23 mouse cellular contexts compared by ENCODE assay signal in genomic region chr8:115307412-115307811, GRCm38 (mm10).
DNase-seq lines count a peak whose midpoint lies in the region; ATAC-seq lines count a peak whose summit lies in the region.
"Had no signal": no experiment of that assay in that cellular context is flagged by ENCODE, and none has a peak within 500 bp of the region (broad histone marks: within the 10 kb centered on the region; RNA-seq: fewer than 3 reads in every experiment).

No protein-coding gene starts in this region.

- H3K27ac ChIP-seq in heart, embryonic 13.5 days (replicated peaks) = peak overlapping the region; percentile 39
- no peak overlapping the region for H3K27ac ChIP-seq in liver, embryonic 12.5 days
- peak overlapping the region; percentile 35; the same call in 1 of the 2 replicates for H3K27ac ChIP-seq in embryonic facial prominence, embryonic 10.5 days (replicated peaks)
- H3K27ac ChIP-seq in macrophage = peak overlapping the region; percentile 15; the same call in 1 of the 2 replicates
- H3K27ac ChIP-seq: embryonic facial prominence, embryonic 12.5 days; forebrain, embryonic 13.5 days; hindbrain, embryonic 14.5 days; liver, embryonic 15.5 days had no signal

- H3K9me3 ChIP-seq in heart, embryonic 13.5 days = no peaks in the 10 kb centered on the region
- no peaks in the 10 kb centered on the region for H3K9me3 ChIP-seq in liver, embryonic 12.5 days (replicated peaks)
- H3K9me3 ChIP-seq in embryonic facial prominence, embryonic 10.5 days = no peaks in the 10 kb centered on the region
- H3K9me3 ChIP-seq: embryonic facial prominence, embryonic 12.5 days; forebrain, embryonic 13.5 days; liver, embryonic 15.5 days had no signal

- 36% methylated on average over 4 of the region's 4 CpGs for WGBS in heart, embryonic 13.5 days
- WGBS in liver, embryonic 12.5 days (ENCODE audit: insufficient replicate concordance) = 12% methylated on average over 4 of the region's 4 CpGs
- WGBS in embryonic facial prominence, embryonic 10.5 days = 47% methylated on average over 4 of the region's 4 CpGs
- WGBS in macrophage (ENCODE audit: missing documents) = 5% methylated on average over 4 of the region's 4 CpGs

- H3K4me3 ChIP-seq in heart, embryonic 13.5 days = no peak overlapping the region
- no peak overlapping the region for H3K4me3 ChIP-seq in liver, embryonic 12.5 days
- no peak overlapping the region for H3K4me3 ChIP-seq in embryonic facial prominence, embryonic 10.5 days
- no peak overlapping the region for H3K4me3 ChIP-seq in macrophage (ENCODE audit: inconsistent target)
- H3K4me3 ChIP-seq: embryonic facial prominence, embryonic 12.5 days; erythroblast, embryonic 14.5 days; forebrain, embryonic 13.5 days; liver, embryonic 15.5 days had no signal

- no peak for DNase-seq in heart, adult 8-10 months (ENCODE audit: low spot score)
- DNase-seq in liver = peak; percentile 25
- no peak for DNase-seq in embryonic facial prominence, embryonic 10.5 days (ENCODE audit: low spot score)
- no peak for DNase-seq in right cerebral cortex, adult 2 months (ENCODE audit: low spot score in 2 of 2)
- DNase-seq: adrenal gland, postnatal 14 days; cerebellum, adult 8-10 months; gastrocnemius, postnatal 25 days; kidney, adult 8-10 months; kidney, postnatal 36 days; right cerebral cortex, postnatal 4 days; thymus, adult 2 months had no signal

- no peaks in the 10 kb centered on the region for H3K36me3 ChIP-seq in heart, embryonic 13.5 days
- no peaks in the 10 kb centered on the region for H3K36me3 ChIP-seq in liver, embryonic 12.5 days
- no peaks in the 10 kb centered on the region for H3K36me3 ChIP-seq in embryonic facial prominence, embryonic 10.5 days (replicated peaks)
- H3K36me3 ChIP-seq in macrophage (ENCODE audit: inconsistent target) = no peaks in the 10 kb centered on the region
- H3K36me3 ChIP-seq: embryonic facial prominence, embryonic 12.5 days; G1E; liver, embryonic 15.5 days had no signal

- no peaks in the 10 kb centered on the region for H3K27me3 ChIP-seq in heart, embryonic 13.5 days (replicated peaks)
- H3K27me3 ChIP-seq in liver, embryonic 12.5 days (replicated peaks) = no peaks in the 10 kb centered on the region
- H3K27me3 ChIP-seq in embryonic facial prominence, embryonic 10.5 days (replicated peaks; ENCODE audit: low read depth, poor library complexity, severe bottlenecking) = no peaks in the 10 kb centered on the region
- H3K27me3 ChIP-seq: embryonic facial prominence, embryonic 12.5 days; liver, embryonic 15.5 days had no signal

- H3K79me2 ChIP-seq in macrophage (ENCODE audit: inconsistent target) = no peaks in the 10 kb centered on the region

- ATAC-seq in heart, embryonic 13.5 days (ENCODE audit: extremely low read depth, insufficient number of reproducible peaks, low FRiP score, low TSS enrichment) = no peak
- ATAC-seq in liver, embryonic 12.5 days = no peak
- ATAC-seq in cerebellum, adult (ENCODE audit: insufficient number of reproducible peaks, low FRiP score, low TSS enrichment) = no peak
- ATAC-seq: activated CD4-positive, CD25-positive, alpha-beta regulatory T cell, adult 4 months; forebrain, embryonic 13.5 days had no signal

- no peak overlapping the region for H3K9ac ChIP-seq in heart, embryonic 13.5 days
- no peak overlapping the region for H3K9ac ChIP-seq in liver, embryonic 12.5 days
- H3K9ac ChIP-seq: embryonic facial prominence, embryonic 12.5 days; forebrain, embryonic 13.5 days; hindbrain, embryonic 14.5 days; liver, embryonic 15.5 days had no signal

- H3K4me2 ChIP-seq in heart, embryonic 13.5 days = no peak overlapping the region
- H3K4me2 ChIP-seq in liver, embryonic 12.5 days = no peak overlapping the region
- H3K4me2 ChIP-seq: embryonic facial prominence, embryonic 12.5 days; forebrain, embryonic 13.5 days; heart, embryonic 11.5 days; hindbrain, embryonic 14.5 days; liver, embryonic 15.5 days had no signal

- peaks cover 8% of the 10 kb centered on the region; the same call in 1 of the 2 replicates for H3K4me1 ChIP-seq in heart, embryonic 13.5 days
- H3K4me1 ChIP-seq in liver, embryonic 12.5 days = no peaks in the 10 kb centered on the region
- H3K4me1 ChIP-seq in embryonic facial prominence, embryonic 10.5 days = peaks cover 13% of the 10 kb centered on the region
- H3K4me1 ChIP-seq: embryonic facial prominence, embryonic 12.5 days; liver, embryonic 15.5 days had no signal
